Mouse (Mus musculus) retina, adult 2 months (tissue): ENCODE data around the gene Gm2244.
"Not testable (repeated sequence)": the region's sequence is repeated elsewhere in the genome, so short reads cannot be mapped to it uniquely, and the experiment has no call there.

Source experiments
- DNase-seq: peaks from one replicate; pipeline ENCODE4 v3.0.0-alpha.2; 2012; ENCODE audit warnings: low read depth, low spot score

The Gm2244 gene

DNA sequence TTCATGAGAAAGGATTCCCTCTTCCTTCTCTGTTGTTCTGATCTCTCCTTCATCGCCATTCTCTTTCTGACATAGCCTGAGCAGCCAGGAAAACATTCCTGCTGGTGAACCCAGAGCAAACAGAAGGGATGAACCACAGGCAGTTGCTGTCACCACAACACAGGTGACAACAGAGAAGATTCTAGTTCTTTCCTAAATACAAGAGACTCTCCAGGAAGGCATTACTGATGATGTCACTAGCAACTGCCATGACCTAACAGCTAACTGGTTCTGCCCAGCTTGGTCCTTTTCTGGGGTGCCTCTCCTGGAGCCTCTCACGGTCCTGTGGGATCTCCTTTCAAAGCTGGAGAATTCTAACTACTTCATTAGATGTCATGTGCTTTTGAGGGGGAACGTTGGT, at the start of gene Gm2244:
Gene Gm2244 (minus strand): TSS at position 101 of the 400 bp plus-strand sequence.
- DNase-seq: not testable (repeated sequence)

DNA sequence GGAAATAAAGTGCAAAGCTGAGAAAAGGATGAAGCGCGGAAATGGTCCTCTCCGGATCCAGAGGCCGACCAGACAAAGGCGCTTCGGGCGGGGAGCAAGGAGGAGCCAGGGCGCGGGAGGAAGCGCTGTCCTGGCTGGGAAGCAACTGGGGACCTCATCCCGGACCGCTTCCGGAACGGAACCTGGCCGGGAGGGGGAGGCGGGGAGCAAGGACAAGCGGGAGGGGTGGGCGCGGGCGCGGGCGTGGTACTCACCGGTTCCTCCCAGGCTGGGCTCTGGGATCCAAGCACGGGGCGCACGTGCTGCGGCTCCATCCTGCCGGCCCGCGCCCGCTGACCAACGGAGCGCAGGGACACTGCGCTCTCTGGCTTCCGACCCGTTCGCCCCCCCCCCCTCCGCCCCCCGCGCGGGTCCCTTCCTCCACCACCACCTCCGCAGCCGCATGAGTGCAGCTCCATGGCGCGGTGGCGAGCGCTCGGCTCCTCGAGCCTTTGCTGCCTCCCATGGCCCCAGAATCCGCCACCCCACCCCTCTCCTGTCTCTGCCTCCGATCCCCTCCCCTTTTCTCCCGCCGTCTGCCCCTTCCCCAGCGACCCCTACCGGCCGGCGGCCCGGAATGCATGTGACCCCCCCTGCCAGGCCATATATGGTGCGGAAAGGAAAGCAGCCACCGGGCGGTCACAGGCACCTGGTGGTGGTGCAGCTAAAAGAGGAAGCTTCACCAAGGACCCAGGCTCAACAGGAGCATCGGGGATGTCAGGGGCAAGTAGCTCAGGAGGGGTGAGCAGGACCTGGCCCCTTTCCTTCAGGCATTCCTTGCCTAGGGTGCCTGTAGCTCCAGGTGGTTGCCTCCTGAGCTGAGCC, 35.3 kb upstream of the Gm2244 start, which contains the start of gene Gm2237:
Gene Gm2237 (minus strand): TSS at position 332 of the 864 bp plus-strand sequence.
- not testable (repeated sequence) for DNase-seq
